Mouse (Mus musculus) stomach, postnatal 0 days (tissue): Measurements from ENCODE around the gene Uba52.

Experiments used
- CTCF ChIP-seq: IDR thresholded peaks from 2 replicates; pipeline ENCODE4 v1.5.1; 2016; ENCODE audit warnings: antibody characterized with exemption, low read depth, mild to moderate bottlenecking, moderate library complexity
- EP300 ChIP-seq: optimal IDR thresholded peaks from 2 replicates; pipeline ENCODE3; 2016; ENCODE audit warnings: antibody characterized with exemption

DNA sequence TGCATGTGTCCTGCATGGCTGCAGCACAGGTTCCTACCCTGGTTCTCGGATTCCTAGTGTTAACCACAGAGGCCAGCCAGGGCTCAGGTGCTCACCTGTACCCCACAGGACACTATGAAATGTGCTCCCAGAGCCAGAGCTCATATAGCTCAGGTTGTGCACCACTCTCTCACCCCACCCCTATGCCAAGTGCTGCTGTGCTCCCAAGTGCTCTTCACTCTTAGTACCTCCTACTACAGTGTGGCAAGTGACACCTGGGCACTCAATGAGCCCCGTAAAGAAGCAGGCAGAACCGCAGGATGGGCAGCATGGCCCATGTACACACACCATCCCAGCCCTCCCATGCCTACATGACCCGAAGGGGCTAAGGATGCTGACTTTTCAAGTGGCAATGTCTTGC lies 41.9 kb downstream of the Uba52 start:
- TF ChIP-seq CTCF: no peak
- TF ChIP-seq EP300: no peak
